Mouse (Mus musculus) kidney, adult 2 months (tissue): Measurements from ENCODE around the gene Ano8.

Experiments used
- CTCF ChIP-seq: fragments of 200-500 bp; conservative IDR thresholded peaks from 2 replicates; pipeline ENCODE4 v1.5.1; 2011; ENCODE audit warnings: low read depth, mild to moderate bottlenecking, control low read depth, low read length, moderate library complexity, mixed read lengths; ENCODE audit not compliant: insufficient read depth, insufficient read length
- POLR2A ChIP-seq: fragments of 200-500 bp; IDR thresholded peaks from one replicate; pipeline ENCODE4 v1.6.1; 2011; ENCODE audit warnings: low read depth, low read length, control low read depth

- TF ChIP-seq CTCF, result no peak
- TF ChIP-seq POLR2A, result no peak
Measured at GRCm38 (mm10) chr8:71437041-71437440, 48.7 kb downstream of the Ano8 start.
